Mouse (Mus musculus) mesoderm, embryonic 11.5 days (tissue): ENCODE measurements around the gene Gm20388.

ENCODE experiments used
- DNase-seq: peaks from one replicate; pipeline ENCODE4 v3.0.0-alpha.2; 2012; ENCODE audit warnings: low read depth, low spot score

Gene Gm20388

GRCm38 (mm10) chr8:121043719-121044440, 1133.2 kb downstream of the Gm20388 start:
- DNase-seq, result no peak

- DNase-seq, result no peak
Measured at GRCm38 (mm10) chr8:121047441-121047840, 1136.8 kb downstream of the Gm20388 start.

DNA sequence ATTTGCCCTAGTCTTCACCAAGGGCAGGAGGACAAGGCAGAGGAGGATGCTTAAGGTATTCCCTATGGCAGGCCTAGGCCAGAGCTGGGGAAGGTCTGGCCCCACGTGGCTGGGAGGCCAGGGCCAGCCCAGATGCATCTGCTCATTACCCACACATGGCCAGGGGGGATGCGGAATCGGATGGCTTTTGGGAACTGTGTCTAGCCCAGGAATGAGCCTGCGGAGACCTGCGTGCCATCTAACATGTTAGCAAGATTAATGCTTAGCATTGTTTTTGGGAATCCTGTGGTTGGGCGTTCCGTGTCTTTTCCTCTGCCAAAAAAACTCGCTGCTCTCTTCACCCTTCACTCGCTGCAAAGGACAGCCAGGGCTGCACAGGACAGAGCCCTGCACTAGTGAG, 1147.4 kb downstream of the Gm20388 start:
- no peak for DNase-seq

GRCm38 (mm10) chr8:121059098-121059497, 1148.5 kb downstream of the Gm20388 start:
- DNase-seq, result no peak

- DNase-seq, result no peak
Measured at GRCm38 (mm10) chr8:121062521-121062920, 1151.9 kb downstream of the Gm20388 start.

DNA sequence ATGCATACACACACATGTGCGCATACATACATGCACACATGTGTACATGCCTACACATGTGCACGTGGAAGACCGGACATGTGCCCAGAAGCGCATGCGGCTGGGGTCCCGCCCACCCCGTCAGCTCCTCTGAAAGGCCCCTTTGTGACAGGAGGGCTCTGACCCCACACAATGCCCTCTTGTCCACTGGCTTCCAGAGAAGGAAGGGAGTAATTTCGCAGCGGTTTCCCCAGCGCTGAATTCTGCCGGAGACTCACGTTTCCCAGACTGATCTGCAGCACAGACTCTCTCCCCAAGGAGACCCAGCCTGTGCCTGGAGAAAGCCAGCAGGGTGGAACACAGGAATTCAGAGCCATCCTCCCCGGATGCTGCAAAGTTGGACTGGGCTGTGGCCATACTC, 1153.0 kb downstream of the Gm20388 start:
- DNase-seq, result no peak

DNA sequence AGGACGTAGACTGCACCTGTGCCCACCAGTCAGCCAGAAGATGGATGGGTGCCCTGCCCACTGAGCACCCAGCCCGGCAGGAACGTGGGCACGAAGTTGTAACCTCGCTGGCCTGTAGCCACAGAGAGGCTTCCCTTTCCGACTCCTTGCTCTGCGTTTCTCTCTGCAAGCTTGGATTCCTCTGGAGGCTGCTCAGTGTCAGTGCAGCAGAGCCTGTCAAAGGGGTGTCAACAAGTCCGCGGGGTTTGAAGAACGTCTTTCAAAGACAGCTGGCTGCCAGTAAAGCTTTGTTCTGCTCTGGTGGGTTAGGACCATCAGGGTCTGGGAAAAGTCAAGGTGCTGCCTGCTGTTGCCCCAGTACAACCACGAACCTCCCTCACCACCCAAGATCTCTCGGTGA, 1160.8 kb downstream of the Gm20388 start:
- no peak for DNase-seq

- no peak for DNase-seq
Measured at GRCm38 (mm10) chr8:121072406-121073130, 1161.9 kb downstream of the Gm20388 start.

DNA sequence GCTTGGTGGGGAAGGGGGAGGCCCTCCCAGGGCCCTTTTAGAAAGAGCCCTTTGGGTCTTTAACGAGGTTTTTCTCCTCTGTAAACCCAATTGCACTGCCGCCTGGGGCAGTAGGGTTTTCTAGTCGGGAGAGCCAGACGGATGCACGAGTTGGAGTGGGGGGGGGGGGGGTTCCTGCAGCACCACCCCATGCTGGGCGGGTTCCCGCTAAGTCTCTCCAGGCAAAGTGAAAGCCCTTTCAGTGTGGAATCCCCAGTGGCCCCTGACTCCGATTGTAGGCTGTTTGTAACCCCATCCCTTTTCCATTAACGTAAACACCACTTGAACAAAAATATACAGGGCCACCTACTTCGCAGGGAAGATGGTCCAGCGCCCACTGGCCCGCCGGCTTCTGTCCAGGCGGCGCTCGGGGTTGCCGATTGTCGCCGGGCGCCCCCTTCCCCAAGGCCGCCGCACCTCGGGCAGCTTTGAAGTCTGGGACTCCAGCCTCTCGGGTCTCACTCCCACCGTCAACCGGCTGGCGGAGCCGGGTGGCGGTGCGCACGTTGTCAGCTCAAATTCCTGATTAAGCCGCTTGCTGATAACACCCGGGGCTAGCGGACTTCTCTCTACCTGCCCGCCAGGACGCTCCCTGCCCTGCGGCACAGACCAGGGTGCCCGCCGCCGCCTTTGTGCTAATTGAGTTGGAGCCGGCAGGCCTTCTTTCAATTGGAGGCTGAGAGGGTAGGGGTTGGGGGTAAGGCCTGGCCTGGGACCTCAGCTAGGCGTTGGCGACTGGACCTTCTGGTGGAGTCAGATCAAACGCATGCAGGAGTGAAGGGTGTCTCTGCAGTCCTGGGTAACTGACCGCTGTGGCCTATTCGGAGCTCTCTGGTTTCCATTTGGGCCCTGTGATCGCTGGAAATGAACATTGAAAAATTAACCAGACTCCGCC, 1162.8 kb downstream of the Gm20388 start:
- no peak for DNase-seq

DNA sequence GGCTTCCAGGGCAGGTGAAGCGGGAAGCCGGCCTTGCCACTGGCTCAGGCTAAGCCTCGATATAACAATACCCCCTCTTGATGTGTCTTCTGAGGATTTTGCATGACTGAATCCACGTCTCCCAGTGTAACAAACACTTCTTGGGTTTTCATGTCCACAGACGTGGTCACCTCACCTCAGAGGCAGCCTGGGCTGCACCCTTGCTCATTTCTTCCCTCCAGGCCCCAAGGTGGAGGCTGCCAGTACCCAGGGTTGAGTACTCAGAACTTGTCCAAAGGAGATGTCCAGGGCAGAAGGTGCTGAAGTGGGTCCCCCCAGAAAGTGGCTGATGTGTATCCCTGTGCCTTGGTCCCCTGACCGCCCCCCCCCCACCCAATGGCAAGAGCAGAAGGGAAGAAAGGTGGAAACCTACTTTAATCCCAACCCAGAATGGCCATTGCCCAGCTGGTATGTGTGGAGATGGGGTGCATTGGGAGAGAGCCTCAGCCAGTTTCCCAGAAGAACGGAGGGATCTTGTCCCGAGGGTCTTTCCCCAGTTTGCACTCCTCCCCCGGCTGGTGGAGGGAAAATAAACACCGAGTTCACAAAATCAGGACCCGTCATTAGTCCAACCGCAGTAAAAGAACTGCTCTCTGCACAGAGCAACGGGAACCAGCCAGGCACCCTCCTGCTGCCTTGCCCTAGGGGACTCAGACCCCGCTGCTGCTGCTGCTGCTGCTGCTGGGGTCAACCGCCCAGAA, 1163.6 kb downstream of the Gm20388 start:
- no peak for DNase-seq

DNA sequence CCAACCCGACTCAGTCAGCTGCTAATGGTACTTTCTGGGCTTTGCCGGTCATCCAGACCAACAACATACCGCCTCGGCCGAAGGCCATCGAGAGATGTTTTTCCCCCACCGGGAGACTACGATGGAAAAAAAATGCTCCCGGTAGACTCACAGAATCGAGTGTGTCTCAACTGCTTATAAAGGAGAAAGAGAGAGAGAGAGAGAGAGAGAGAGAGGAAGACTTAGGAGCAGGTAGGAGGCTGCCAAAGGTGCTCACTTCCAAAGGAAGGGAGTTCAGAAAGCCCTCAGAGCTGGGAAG, 1164.2 kb downstream of the Gm20388 start:
- DNase-seq, result no peak

- no peak for DNase-seq
Measured at GRCm38 (mm10) chr8:121075936-121076335, 1165.3 kb downstream of the Gm20388 start.

GRCm38 (mm10) chr8:121076555-121076954, 1165.9 kb downstream of the Gm20388 start:
- DNase-seq, result no peak

- no peak for DNase-seq
Measured at GRCm38 (mm10) chr8:121078721-121079120, 1168.1 kb downstream of the Gm20388 start.

DNA sequence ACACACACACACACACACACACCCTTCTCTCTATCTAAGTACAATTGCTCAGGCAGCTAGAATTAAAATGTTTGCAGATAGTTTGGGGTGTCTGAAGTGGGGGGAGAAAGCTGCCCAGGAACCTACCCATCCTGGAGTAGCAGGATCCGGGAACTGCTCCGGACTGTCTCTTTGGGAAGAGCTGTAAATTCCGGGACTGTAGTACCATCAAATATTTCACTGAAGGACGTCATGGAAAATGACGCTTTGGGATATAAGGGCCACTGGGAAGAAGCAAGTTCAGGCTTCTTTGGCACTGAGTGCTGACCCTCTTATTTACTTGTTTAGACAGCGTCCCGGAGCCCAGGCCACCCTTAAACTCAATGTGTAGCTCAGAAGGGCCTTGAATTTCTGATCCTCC, 1168.6 kb downstream of the Gm20388 start:
- no peak for DNase-seq

- DNase-seq, result no peak
Measured at GRCm38 (mm10) chr8:121079944-121080343, 1169.3 kb downstream of the Gm20388 start.

DNA sequence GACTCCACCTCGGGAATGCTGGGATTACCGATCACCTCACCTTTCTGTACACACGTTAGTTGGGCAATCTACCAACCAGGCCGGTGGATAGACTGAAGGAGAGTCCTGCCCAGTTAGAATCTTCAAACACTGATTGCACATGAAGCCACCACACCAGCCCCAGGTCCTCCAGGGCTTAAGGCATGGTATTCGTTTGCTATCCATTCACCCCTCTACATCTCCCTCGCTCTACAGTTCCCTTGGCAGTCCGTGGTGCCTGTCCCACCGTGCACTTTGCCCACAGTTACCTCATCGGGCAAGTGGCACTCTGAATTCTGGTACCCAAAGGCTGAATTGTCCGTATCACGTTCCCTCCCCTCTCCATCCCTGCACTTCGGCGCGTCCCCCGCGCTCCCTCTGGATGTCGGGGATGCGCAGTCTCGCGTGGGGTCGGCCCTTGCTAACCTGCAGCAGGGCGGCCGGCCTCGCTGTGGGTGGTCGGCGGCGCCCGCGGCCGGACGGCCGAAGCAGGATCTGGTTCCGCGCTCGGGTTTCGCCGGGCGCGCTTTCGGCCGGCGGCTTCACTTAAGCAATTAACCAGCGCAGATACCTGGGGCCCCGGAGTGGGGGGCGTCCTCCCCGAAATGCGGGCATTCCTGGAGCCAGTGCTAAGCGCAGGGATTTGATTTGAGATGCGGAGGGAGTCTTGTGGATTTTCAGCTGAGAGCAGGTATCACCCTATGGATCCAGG, 1169.9 kb downstream of the Gm20388 start:
- no peak for DNase-seq

DNA sequence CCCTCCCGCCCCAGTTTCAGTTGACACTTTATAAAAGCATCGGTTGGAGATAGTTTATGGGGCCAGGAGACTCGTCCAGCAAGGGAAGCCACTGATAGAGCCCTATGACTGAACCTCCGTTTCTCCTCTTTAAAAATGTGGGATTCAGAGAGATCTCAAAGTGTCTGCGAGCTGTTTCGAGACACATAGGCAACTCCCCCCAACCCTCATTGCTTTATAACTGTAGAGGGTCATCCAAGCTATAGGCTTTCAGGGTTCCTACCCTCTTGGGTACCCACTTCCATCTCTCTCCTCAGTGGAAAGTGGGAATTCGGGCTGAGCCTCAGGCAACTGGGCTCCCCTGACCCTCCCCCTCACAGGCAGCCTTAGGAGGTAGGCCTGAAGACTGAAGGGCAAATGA, 1170.8 kb downstream of the Gm20388 start:
- no peak for DNase-seq

- no peak for DNase-seq
Measured at GRCm38 (mm10) chr8:121082218-121083092, 1171.8 kb downstream of the Gm20388 start.
